Mouse (Mus musculus) heart, embryonic 11.5 days (tissue): Measurements from ENCODE around the gene Tmem178. TPM values are rescaled to one million over a fixed set of nuclear protein-coding genes. Genes with fewer than 3 reads are reported as not detected.

Source experiments
- ATAC-seq: fragments of 200-750 bp; cut with Nextera tagmentation; replicated peaks from 2 replicates; pipeline ENCODE4 v1.8.0; 2017; ENCODE audit warnings: moderate library complexity; ENCODE audit not compliant: insufficient number of reproducible peaks, low FRiP score, low TSS enrichment
- H3K27ac ChIP-seq: fragments of 300-500 bp; sonication (generic); 2 replicates; pipeline ENCODE4 v1.5.1; 2014; ENCODE audit warnings: mild to moderate bottlenecking, low read depth, low read length
- H3K27me3 ChIP-seq: fragments of 300-500 bp; sonication (generic); 2 replicates; pipeline ENCODE4 v1.6.1; 2014; ENCODE audit warnings: mild to moderate bottlenecking, low read length, mixed read lengths; ENCODE audit not compliant: control insufficient read depth, insufficient read depth
- H3K36me3 ChIP-seq: fragments of 300-500 bp; sonication (generic); 2 replicates; pipeline ENCODE4 v1.6.1; 2014; ENCODE audit warnings: mild to moderate bottlenecking, low read length, moderate library complexity, mixed read lengths; ENCODE audit not compliant: control insufficient read depth, insufficient read depth
- H3K4me1 ChIP-seq: fragments of 300-500 bp; sonication (generic); 2 replicates; pipeline ENCODE4 v1.6.1; 2014; ENCODE audit warnings: low read length; ENCODE audit not compliant: control insufficient read depth, insufficient read depth
- H3K4me2 ChIP-seq: fragments of 300-500 bp; sonication (generic); 2 replicates; pipeline ENCODE4 v1.6.1; 2014; ENCODE audit warnings: mild to moderate bottlenecking, moderate library complexity
- H3K4me3 ChIP-seq: fragments of 300-500 bp; sonication (generic); 2 replicates; pipeline ENCODE4 v1.5.1; 2014; ENCODE audit warnings: low read depth, low read length
- H3K9ac ChIP-seq: fragments of 300-500 bp; sonication (generic); 2 replicates; pipeline ENCODE4 v1.6.1; 2014; ENCODE audit warnings: mild to moderate bottlenecking, low read depth, low read length, moderate library complexity
- H3K9me3 ChIP-seq: fragments of 300-500 bp; sonication (generic); replicated peaks from 2 replicates; pipeline ENCODE4 v1.6.1; 2016; ENCODE audit warnings: low read length; ENCODE audit not compliant: control insufficient read depth
- WGBS: fragments of 180-500 bp; shearing (Covaris S2); extraction: QIAGEN DNeasy Blood & Tissue Kit; methylation state at CpG from one replicate; pipeline ENCODE4 v1.1.7; 2014; ENCODE audit not compliant: insufficient replicate concordance; 5-methylcytosine and 5-hydroxymethylcytosine counted together
- polyA plus RNA-seq: library from polyadenylated mRNA; unstranded; fragments of >200 nt; fragmentation: Nextera tagmentation; extraction: Ambion mirVana; gene quantifications from 2 replicates; pipeline ENCODE4 v1.2.1, GENCODE M21; 2014

The Tmem178 gene
- polyA plus RNA-seq, 1 experiment from 2014 or later = 6.0 TPM

- Histone ChIP-seq H3K27me3 (no peaks in the 10 kb centered on the region), H3K4me1 (peaks cover 6% of the 10 kb centered on the region; the same call in 1 of the 2 replicates), H3K4me2 (no peak overlapping the region), H3K36me3 (no peaks in the 10 kb centered on the region), H3K27ac (no peak overlapping the region), H3K9ac (no peak overlapping the region), H3K9me3 (no peaks in the 10 kb centered on the region), H3K4me3 (no peak overlapping the region)
- no peak for ATAC-seq
- whole genome bisulfite sequencing = 88% methylated on average over 2 of the region's 2 CpGs
These were observed 28.8 kb upstream of the Tmem178 start for GRCm38 (mm10) chr17:80915666-80916065.

DNA sequence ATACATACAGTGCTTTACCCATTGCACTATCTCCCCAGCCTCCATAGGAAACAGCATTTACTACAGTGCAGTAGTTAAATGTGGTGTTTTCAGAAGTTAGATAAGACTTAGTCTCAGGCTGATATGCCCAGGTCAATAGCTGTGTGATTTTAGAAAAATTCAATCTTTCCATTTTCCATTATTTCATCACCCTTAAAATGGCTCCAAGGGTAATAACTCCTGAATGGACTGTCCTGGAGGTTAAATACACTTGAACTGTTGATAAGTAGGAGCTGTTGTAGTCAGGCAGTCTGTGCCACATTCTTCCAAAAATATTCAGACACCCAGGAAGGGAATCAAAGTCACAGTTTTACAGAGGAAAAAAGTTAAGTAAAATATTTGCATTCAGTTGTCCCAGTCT is 25.2 kb upstream of the Tmem178 start:
- Histone ChIP-seq H3K9me3 (no peaks in the 10 kb centered on the region), H3K27me3 (no peaks in the 10 kb centered on the region), H3K9ac (no peak overlapping the region), H3K4me3 (no peak overlapping the region), H3K4me2 (no peak overlapping the region), H3K27ac (no peak overlapping the region), H3K4me1 (peaks cover 6% of the 10 kb centered on the region; the same call in 1 of the 2 replicates), H3K36me3 (no peaks in the 10 kb centered on the region)
- ATAC-seq = no peak

- Histone ChIP-seq H3K36me3 (no peaks in the 10 kb centered on the region), H3K4me3 (no peak overlapping the region), H3K4me2 (no peak overlapping the region), H3K9ac (no peak overlapping the region), H3K4me1 (peaks cover 6% of the 10 kb centered on the region; the same call in 1 of the 2 replicates), H3K9me3 (no peaks in the 10 kb centered on the region), H3K27ac (no peak overlapping the region), H3K27me3 (no peaks in the 10 kb centered on the region)
- ATAC-seq = no peak
- WGBS = 67% methylated on average over 10 of the region's 10 CpGs
These were observed 22.9 kb upstream of the Tmem178 start for GRCm38 (mm10) chr17:80921286-80922134.

DNA sequence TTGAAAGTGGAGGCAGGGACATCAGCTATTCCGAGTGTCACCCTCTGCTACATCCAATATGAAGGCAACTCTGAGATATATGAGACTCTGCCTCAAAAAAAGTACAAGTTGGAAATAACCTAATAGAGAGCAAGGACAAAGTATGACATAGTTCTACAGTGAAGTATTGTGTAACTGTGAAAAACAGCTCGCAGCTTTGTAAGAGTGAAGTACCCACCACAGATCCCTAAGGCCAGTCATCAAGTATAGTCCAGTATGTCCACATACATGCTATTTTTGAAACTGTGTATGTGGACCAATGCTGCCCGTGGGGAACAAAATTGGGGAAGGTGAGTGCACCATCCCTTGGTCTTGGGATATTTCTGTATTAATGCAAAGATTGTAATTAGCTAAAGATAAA is 18.9 kb upstream of the Tmem178 start:
- Histone ChIP-seq H3K9me3 (no peaks in the 10 kb centered on the region), H3K27ac (no peak overlapping the region), H3K9ac (no peak overlapping the region), H3K4me2 (no peak overlapping the region), H3K4me1 (no peaks in the 10 kb centered on the region), H3K36me3 (no peaks in the 10 kb centered on the region), H3K27me3 (no peaks in the 10 kb centered on the region), H3K4me3 (no peak overlapping the region)
- 82% methylated on average over 3 of the region's 3 CpGs for WGBS
- no peak for ATAC-seq

DNA sequence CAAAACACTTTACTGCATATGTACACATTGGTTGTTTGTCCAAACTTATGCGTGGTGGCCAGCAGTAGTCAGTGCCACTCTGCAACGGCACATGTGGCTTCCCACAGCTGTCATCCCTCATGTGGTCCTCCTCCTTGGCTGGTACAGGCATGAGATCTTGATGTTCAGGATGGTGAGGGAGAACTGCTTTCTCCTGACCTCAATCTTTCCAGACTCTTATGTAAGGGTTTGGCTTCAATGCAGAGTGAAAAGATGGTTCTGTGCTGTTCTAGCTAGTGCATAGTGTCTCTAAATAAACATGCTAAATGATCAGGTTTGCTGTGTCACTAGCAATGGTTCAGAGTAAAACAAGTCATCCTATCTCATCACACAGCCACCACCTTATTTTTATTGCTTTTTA is 17.3 kb upstream of the Tmem178 start:
- 87% methylated on average over 2 of the region's 2 CpGs for WGBS

GRCm38 (mm10) chr17:80932716-80933115 is 11.7 kb upstream of the Tmem178 start:
- Histone ChIP-seq H3K9me3 (no peaks in the 10 kb centered on the region), H3K27me3 (no peaks in the 10 kb centered on the region), H3K27ac (no peak overlapping the region; the same call in 1 of the 2 replicates), H3K4me1 (0 out of 2 replicates have a peak, but pooled peaks cover 3% of the 10 kb centered on the region), H3K36me3 (no peaks in the 10 kb centered on the region), H3K4me2 (no peak overlapping the region), H3K4me3 (no peak overlapping the region), H3K9ac (no peak overlapping the region)
- no peak for ATAC-seq
- WGBS = 83% methylated on average over 3 of the region's 3 CpGs

More for the DNA sequence above, 17.3 kb upstream of the Tmem178 start:
- no peak overlapping the region for H3K27ac ChIP-seq
- no peaks in the 10 kb centered on the region for H3K36me3 ChIP-seq
- H3K4me3 ChIP-seq = no peak overlapping the region
- H3K4me2 ChIP-seq = no peak overlapping the region
- H3K9me3 ChIP-seq = no peaks in the 10 kb centered on the region
- no peaks in the 10 kb centered on the region for H3K4me1 ChIP-seq
- no peaks in the 10 kb centered on the region for H3K27me3 ChIP-seq
- ATAC-seq = no peak
- no peak overlapping the region for H3K9ac ChIP-seq

DNA sequence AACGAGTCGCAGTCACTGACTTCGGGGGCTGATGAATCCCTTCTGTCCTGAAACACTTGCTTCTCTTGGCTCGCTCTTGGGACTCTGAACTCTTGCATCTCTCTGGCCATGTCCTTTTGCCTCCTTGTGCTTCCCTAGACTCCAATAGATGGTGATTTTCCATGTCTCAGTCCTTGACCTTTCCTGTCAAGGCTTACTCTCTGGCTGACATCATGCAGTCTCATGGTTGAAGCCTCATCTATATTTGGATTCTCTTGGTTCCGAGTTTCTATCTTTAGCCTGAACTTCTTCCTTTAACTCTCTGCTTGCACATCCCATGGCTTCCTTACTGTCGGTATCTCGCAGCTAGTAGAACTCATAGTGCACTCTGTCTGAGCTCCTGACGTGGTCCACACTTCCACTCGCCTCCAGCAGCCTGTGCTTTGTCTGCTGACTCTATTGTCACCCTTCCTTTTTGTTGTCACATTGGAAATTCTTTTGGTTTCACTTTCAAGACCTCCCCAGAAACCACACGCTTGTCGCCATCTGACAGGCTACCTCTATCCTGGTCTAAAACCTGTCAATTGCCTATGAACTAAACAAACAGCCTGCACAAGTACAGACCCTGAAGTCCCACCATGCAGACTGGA is 10.9 kb upstream of the Tmem178 start:
- WGBS = 48% methylated on average over 11 of the region's 11 CpGs
- Histone ChIP-seq H3K36me3 (no peaks in the 10 kb centered on the region), H3K4me1 (0 out of 2 replicates have a peak, but pooled peaks cover 3% of the 10 kb centered on the region), H3K9me3 (no peaks in the 10 kb centered on the region), H3K4me2 (peak overlapping the region; percentile 43), H3K27ac (peak overlapping the region; percentile 80), H3K9ac (no peak overlapping the region), H3K27me3 (no peaks in the 10 kb centered on the region), H3K4me3 (no peak overlapping the region)
- no peak for ATAC-seq

GRCm38 (mm10) chr17:80935807-80936519 is 8.5 kb upstream of the Tmem178 start:
- no peak overlapping the region for H3K4me2 ChIP-seq
- H3K27me3 ChIP-seq = no peaks in the 10 kb centered on the region
- no peaks in the 10 kb centered on the region for H3K36me3 ChIP-seq
- H3K4me3 ChIP-seq = no peak overlapping the region
- WGBS = 62% methylated on average over 10 of the region's 10 CpGs
- 0 out of 2 replicates have a peak, but pooled peaks cover 3% of the 10 kb centered on the region for H3K4me1 ChIP-seq
- H3K27ac ChIP-seq = no peak overlapping the region
- no peaks in the 10 kb centered on the region for H3K9me3 ChIP-seq
- no peak overlapping the region for H3K9ac ChIP-seq
- ATAC-seq = no peak
